Mouse (Mus musculus): ENCODE results near the gene Ptpn3.

The Ptpn3 gene

DNA sequence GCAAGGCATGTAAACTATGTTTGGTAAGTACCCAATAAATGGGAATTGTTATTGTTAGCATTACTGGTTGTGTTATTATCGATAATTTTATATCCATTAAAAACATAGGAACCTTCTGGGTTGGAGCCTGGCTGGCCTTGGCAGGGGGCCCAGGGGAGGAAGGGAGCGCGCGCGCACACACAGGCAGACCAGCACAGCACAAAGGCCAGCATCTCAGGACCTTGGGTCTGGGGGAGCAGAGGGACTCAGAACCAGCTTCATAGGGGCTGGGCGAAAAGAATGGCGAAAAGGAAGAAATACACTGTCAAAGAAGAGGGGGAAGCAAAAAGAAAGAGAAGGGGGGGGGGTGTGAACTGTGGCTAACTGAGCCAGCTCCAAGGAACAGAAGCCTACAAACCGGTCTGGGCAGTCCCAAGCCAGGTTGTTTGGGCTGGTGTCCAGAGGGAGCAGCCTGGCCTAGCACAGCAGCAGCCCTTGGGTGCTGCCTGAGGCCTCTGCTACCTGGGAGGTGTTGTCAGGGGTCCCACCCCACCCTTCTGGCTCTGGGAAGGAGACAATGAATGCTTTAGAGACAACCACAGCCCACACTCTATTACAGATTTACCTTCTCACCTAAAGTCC lies 145.0 kb downstream of the Ptpn3 start:
- in situ Hi-C loops (cut with MboI; ENCODE audit: low pct_unique_long_range_greater_than_20kb in 1 of 2, low sequenced_read_pairs in 2 of 2, unreplicated experiment in 1 of 2): no loop called here

DNA sequence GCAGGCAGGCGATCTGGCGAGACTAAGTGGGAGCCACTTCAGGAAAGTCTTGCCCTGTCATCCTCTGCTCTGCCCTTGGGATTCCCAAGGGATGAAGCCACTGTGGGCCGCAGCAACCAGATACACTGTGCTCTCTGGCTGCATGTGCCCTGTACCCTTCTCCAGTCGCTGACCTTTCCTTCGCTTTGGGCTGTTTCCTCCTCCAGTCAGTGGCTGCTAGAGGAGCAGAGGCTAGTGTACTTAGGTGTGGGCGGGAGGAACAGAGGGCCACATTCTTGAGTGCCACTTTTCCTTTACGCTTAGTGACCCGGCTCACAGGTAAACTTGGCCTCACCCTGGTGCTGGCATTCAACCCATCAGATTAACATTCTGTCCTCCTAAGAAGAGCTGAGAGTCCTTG lies 147.8 kb downstream of the Ptpn3 start:
- in situ Hi-C loops (cut with MboI; ENCODE audit: low pct_unique_long_range_greater_than_20kb in 1 of 2, low sequenced_read_pairs in 2 of 2, unreplicated experiment in 1 of 2): no loop called here

DNA sequence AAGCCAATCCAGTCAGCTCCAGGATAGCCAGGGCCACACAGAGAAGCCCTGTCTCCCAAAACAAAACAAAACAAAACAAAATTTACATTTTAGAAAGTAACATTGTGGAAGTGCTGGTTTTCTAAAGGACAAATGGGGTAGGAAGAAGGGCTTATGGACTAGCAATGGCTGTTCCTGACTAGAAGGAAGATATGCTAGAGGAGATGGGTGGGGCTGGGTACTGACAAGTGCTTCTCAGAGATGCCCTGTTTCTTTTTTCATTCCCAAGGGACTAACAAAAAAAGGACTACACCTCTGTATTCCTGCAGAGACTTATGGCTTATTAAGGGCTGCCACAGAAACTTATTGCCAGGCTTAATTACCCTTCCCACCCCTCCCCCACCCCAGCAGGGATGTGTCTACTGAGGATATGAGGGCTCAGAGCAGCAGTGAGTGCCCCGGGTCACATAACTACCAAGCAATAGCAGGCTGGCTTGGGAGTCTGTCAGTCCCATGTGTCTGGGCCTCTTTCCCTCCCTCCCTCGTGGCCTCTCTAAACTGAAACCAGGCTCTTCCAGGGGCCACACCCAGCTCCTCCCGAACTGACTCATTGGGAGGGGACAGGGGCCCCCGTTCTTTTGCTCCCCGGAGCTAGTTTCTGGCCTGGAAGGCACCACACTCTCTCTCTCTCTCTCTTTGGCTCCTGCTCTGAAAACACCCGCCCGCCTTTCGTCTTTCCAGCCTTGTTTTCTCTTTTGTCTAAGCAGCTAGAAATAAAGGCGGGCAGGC lies 148.4 kb downstream of the Ptpn3 start:
- in situ Hi-C loops (cut with MboI; ENCODE audit: low pct_unique_long_range_greater_than_20kb in 1 of 2, low sequenced_read_pairs in 2 of 2, unreplicated experiment in 1 of 2): no loop called here

DNA sequence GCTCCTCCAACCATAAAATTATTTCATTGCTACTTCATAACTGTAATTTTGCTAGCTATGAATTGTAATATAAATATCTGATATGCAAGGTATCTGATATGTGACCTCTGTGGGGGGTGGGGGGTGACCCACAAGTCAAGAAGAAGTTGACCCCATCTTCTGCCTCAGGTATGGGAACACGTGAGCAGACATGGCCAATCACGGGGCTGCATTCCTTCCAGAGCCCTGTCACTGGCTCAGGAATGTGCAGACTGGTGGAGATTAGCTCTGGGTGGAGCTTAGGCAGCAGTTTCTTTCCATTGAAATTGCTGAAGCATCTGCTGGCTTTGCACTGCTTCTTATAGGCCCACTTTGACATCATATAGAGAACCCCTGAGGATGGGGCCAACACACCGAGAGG lies 153.5 kb downstream of the Ptpn3 start:
- in situ Hi-C loops (cut with MboI; ENCODE audit: low pct_unique_long_range_greater_than_20kb in 1 of 2, low sequenced_read_pairs in 2 of 2, unreplicated experiment in 1 of 2): no loop called here

DNA sequence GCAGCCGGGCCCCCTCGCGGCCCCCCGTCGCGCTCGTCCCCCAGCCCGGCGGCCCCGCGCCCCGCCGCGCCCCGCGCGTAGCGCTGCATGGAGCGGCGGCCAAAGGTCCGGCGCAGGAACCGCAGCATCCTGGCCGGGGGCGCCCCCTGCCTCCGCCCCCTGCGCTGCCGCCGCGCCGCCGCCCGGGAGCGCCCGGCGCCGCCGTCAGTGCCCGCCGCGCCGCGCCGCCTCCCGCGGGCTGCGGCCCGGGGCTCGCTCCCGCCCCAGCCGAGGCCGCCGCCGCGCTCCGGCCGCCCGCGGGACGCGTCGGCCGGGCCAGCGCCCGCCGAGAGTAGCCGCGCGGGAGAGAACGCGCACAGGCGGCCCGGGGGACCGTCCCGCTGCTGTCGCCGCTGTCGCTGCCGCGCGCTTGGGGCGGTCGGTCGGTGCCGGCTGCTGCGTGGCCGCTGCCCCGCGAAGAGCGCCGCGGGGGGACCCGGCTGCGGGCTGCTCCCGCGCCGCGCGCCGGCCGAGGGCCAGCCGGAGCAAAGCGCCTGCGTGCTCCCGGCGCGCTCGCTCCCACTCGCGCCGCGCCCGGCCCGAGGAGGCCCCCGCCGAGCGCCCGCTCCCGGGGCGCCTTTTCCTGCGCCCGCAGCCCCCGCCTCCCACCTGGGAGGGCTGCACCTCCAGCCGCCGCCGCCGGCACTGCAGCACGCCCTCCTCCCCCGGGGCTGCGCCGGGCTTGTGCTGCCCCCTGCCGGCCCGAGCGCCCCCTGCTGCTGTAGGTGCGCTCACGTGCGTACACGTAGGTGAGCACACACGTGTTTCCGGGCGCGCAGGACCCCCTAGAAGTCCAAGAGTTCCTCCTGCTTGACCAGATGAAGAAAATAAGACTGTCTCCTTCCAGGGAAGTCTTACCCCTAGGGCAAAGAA lies 158.4 kb downstream of the Ptpn3 start, which contains the start of gene Epb41l4b:
Gene Epb41l4b, minus strand, starts transcription at position 412 of the 912 bp plus-strand sequence.
- in situ Hi-C loops (cut with MboI; ENCODE audit: low pct_unique_long_range_greater_than_20kb in 1 of 2, low sequenced_read_pairs in 2 of 2, unreplicated experiment in 1 of 2): no loop called here

DNA sequence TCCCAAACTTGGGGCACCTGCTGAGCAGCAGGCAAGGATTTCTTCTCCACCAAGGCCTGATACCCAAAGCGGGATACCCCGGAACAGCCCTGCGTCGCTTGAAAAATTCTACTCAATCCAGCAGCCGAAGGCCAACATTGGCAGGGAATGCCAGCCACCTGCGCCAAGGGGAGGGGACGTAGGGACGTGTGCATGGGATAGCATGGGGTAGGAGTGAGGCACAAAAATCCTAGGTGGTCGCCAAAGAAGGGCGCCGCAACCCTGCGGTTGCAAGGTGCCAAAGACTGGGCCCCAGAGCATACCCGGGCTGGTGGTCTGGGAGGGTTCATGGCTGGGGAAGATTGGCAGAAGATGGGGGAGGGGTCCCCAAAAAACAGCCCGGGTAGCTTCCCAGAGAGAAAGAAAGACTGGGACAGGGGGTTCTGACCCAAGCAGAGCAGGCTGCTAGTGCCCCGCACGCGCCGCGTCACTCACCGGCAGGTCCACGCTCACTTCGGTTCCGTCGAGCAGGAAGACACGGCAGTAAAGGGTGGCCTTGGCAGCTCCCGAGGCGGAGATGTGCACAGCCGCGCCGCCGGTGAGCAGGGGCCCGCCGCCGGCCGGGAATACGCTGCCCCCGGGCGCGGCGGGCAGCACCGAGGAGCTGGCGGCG lies 159.1 kb downstream of the Ptpn3 start:
- in situ Hi-C loops (cut with MboI; ENCODE audit: low pct_unique_long_range_greater_than_20kb in 1 of 2, low sequenced_read_pairs in 2 of 2, unreplicated experiment in 1 of 2): no loop called here

DNA sequence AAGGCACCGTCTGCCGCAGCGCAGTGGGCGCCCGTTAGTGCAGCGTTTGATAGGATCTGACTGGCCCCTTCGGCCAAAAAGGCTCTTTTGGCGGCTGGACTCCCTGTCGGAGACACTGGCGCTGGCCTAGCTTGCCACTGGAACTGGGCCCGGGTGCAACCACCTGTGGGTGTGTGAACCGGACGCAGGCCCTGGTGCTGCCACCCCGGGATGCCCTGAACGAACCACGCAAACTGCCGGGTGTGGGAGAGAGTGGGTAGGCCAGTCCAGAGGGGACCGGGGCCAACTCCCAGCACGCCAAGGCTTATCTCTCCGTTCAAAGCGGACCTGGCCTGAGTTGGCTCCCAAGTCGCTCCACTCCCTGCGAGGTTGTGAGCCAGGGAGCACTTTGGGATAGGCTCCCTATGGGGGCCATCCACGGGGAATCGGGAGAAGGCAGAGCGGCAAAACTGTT lies 159.7 kb downstream of the Ptpn3 start:
- in situ Hi-C loops (cut with MboI; ENCODE audit: low pct_unique_long_range_greater_than_20kb in 1 of 2, low sequenced_read_pairs in 2 of 2, unreplicated experiment in 1 of 2): no loop called here

DNA sequence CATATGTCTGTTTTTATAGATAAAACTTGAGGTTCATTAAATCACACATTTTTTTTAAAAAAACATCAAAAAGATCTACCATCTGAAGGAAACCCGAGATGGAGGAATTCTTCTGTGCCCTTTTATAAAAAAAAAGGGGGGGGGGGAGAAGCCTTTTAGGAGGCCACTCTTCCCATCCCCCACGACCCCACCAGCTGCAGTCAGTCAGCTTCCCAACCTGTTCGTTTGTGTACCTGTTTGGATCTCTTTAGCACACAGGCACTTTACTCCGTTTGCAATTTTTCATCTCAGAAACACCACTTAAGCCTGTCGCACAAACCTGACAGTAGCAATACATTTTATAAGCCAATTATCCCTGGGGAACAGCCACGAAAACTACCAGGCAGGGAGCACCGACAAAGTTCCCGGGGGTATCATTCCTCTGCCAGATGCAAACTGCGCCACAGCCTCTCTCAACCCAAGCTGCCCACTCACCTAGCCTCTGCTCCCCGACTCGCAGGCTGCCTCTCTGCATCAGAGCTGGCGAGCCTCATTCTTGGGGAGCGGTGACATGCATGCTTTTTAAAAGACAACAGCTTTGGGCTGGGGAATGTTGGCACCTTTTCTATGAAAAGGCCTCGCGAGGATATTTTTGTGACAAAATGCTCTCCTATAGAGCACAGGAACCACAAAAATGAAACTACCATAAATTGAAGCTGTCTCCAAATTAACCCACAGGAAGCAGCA lies 160.5 kb downstream of the Ptpn3 start:
- in situ Hi-C loops (cut with MboI; ENCODE audit: low pct_unique_long_range_greater_than_20kb in 1 of 2, low sequenced_read_pairs in 2 of 2, unreplicated experiment in 1 of 2): no loop called here
